Mouse (Mus musculus) kidney, postnatal 14 days (tissue): ENCODE results near the gene Cend1.

ENCODE experiments used
- DNase-seq: peaks from one replicate; pipeline ENCODE4 v3.0.0; 2022; ENCODE audit warnings: mixed read lengths

Gene Cend1

GRCm38 (mm10) chr7:141429310-141429709 is at the start of gene Cend1:
TSS of gene Cend1 (minus strand) at chr7:141429491.
- DNase-seq = peak; percentile 44

DNA sequence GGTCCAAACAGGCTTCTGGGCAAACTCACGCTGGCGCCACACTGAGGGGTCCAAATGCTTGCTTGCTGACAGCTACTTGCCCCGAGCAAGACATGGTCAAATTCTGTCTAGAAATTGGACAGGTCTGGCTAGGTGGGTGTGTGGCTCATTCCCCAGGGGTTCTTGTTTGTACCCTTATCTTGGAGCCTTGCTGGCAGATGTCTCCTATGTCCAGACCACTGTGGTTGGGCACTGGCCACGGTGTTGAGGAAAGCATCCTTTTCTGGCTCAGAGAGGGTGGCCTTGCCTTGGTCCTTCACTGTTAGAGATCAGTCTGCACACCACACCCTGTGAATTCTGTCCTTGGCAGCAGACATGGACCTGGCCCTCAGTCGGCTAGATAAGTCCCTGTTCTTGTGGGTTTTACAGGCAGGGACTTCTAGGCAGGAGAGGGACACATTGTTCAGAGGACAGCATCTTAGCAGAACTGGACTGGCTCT is 49.0 kb upstream of the Cend1 start:
- no peak for DNase-seq

GRCm38 (mm10) chr7:141477578-141478269 is 48.4 kb upstream of the Cend1 start:
- DNase-seq = no peak

- DNase-seq = no peak
Observed at GRCm38 (mm10) chr7:141476981-141477370, 47.7 kb upstream of the Cend1 start.

DNA sequence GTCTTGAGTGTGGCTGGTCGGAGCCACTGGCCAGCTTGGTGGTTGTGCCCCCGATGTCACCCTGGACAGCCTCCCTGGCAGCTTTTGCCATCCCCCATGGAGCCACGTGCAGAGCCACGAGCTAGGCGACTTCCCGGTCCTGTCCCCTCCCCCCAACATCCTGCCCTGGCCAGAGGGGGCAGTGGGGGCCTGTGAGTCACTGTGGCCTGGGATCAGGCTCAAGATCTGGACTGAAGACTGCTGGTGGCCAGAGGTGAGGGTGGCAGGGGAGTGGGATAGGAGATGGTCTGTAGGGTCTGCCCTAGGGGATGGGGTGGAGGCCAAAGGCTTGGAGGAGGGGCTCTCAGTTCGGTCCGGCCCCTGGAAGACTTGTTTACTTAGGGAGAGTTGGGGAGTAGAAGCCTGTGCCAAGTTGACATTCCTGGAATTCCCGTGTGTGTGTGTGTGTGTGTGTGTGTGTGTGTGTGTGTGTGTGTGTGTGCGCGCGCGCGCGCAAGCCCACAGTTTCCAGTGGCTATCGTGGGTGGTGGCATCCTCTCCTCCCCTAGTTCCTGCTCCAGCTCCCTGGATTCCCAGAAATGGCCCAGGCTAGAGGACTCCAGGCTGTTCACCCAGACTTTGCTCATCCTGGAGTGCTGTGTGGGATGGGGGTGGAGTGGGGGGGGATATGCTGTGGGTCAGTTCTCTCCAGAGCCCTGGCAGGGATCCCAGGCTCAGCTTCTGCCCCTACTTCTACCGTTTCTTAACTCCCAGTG is 47.1 kb upstream of the Cend1 start:
- peak; percentile 94 for DNase-seq

- no peak for DNase-seq
Observed at GRCm38 (mm10) chr7:141475805-141476158, 46.5 kb upstream of the Cend1 start.

DNA sequence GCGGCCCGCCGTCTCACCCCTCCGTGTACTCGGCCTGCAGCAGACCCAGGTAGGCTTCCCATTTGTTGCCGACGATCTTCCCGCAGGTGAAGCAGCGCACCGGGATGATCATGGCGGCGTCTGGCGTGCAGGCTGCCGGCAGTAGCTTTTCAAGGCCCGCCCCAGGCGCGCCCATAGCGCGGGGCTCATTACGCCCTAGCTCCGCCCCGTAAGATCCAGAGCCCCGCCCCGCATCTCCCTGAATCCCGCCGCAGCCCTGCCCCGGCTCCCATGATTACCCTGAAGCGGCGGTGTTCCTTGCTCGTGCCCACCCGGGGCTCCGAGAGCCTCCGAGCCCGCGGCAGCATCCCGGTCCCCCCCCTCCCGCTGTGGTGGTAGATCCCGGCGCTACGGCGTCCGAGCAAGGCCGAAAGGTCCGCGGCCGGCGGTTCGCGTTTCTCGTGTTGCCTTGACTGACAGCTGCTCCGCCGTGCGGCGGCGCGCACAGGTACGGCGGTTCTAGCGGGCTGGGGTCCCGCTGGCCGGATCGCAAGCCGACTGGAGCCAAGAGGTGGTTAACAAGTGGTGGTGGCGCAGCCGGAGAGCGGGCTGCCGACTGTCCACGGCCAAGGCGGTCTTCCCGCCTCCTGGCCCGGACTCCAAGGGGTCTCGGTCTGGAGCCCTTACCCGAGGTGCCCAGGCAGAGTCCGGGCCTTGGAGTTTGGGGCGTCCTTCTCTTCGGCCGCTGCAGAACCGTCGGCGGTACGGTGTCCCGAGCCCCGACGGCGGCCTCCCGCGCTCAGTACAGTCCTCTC is 45.9 kb upstream of the Cend1 start, which contains the start of the genes Polr2l and Tspan4:
TSS of gene Polr2l (minus strand) at position 122 of the 794 bp plus-strand sequence.
TSS of gene Tspan4 (plus strand) at position 230 of the 794 bp plus-strand sequence.
- peak; percentile 91 for DNase-seq

DNA sequence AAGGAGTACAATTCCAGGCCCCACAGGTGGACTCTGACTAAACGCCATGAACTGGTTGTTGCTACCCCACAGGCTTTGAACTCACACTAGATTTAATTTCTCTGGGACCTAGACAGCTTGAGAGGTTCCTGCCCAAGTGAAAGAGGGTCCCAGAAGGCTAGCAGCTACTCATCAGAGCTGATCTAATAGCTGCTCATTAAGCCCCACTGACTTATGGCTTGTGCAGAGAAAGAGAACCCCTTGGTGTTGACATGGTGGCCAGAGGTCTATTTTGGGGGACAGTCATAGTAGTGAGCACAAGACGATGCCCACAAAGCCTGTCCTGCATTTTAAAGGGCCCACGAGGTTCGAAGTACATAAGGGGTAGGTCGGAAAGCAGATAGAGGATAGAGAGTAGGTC is 44.9 kb upstream of the Cend1 start:
- no peak for DNase-seq

DNA sequence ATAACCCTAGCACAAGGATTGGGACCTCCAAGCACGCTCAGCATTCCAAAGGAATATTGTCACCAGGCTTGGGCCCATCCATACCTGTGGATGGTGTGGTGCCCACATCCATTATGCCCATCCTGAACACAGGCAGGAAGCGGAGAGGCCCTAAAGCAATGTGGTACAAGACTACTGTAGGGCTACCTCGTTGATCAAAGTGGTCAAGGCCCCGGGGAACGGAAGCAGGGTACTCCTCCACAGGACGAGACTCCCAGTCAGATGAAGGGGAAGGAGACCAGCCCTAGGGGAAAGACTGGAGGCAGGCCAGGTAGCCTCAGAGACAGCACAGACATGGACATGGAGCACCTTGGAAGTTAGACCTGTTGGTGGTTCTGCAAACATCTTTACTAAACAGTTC is 43.5 kb upstream of the Cend1 start:
- no peak for DNase-seq

DNA sequence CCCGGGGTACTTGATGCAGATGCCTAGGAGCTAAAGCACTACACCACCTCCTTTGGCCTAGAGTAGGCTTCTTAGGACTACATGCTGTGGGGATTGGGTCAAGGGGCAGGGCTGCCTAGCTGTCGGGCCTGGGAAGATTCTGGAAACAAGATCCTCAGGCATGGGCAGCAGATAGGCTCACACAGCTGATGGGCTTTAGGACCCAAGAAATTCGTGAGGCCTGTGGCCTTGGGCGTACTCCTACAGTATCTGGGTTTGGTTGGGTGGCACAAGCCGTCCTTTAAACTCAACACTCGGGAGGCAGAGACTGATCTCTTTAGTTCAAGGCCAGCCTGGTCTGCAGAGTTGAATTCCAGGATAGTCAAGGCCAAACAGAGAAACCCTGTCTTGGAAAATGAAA is 42.9 kb upstream of the Cend1 start:
- no peak for DNase-seq

GRCm38 (mm10) chr7:141471236-141471635 is 41.9 kb upstream of the Cend1 start:
- no peak for DNase-seq

DNA sequence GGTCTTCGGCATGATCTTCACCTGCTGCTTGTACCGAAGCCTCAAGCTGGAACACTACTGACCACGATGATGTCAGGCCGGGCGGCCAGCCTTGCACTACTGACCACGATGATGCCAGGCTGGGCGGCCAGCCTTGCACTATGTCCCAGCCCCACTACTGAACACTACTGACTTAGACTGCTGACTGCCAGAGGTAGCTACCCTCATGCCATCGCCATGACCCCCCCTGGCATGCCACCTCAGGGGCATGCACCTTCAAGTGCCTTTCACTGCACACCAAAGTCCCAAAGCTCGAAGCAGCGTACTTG is 41.3 kb upstream of the Cend1 start:
- DNase-seq = no peak

DNA sequence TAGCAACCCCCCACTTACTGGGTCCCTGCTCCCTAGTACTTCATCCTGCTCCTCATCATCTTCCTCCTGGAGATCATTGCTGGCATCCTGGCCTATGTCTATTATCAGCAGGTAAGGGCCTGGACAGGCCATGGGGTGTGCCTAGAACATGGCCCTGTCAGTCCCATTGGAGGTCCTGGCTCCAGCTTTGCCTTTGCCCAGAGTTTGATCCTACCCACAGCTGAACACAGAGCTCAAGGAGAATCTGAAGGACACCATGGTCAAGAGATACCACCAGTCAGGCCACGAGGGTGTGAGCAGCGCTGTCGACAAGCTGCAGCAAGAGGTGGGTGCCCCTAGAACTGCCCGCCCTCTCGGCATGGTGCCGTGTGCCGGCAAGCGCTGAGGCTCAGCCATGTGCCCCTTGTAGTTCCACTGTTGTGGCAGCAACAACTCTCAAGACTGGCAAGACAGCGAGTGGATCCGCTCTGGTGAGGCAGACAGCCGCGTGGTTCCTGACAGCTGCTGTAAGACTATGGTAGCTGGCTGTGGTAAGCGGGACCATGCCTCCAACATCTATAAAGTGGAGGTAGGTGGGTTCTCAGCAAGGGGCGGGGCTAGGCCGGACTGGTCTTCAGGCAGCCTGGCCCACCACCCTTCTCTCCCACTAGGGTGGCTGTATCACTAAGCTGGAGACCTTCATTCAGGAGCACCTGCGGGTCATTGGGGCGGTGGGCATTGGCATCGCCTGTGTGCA is 40.8 kb upstream of the Cend1 start:
- no peak for DNase-seq

GRCm38 (mm10) chr7:141469352-141469751 is 40.1 kb upstream of the Cend1 start:
- DNase-seq = no peak

DNA sequence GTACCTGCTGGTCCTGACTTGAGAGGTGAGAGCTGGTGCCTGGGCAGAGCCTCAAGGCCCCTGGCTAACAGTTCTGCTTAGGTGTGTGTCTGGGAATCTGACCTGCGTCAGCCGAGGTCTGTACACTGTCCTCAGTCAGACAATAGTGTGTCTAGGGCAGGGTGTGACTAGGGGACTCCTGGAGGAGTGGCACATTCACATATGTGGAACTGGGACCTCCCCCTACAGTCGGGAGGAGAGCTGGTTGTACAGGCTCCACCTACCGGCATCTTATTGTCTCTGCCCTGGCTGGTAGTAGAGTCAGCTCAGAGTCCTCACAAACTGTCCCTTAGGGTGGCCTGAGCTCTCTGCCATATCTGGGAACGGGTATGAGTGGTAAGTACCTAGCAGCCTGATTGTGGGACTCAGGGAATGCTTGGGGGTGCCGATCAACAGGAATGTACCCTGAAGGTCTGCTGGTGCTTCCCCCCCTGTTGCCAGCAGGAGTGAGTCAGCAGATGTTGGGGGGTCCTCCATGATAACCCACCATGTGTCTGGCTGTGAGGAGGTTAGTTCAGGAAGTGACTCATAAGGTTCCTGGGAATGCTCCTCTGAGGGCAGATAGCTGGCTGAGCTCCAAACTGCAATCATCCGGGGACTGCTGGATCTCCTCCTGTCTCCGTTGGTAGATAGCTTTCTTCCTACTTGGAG is 39.4 kb upstream of the Cend1 start:
- peak; percentile 82 for DNase-seq

GRCm38 (mm10) chr7:141468164-141468521 is 38.9 kb upstream of the Cend1 start:
- no peak for DNase-seq

- peak; percentile 96 for DNase-seq
Observed at GRCm38 (mm10) chr7:141467230-141468030, 38.1 kb upstream of the Cend1 start, which contains the start of gene Cd151. TSS of gene Cd151 (plus strand) at chr7:141467392.

GRCm38 (mm10) chr7:141466607-141467148 is 37.4 kb upstream of the Cend1 start:
- no peak for DNase-seq

- DNase-seq = no peak
Observed at GRCm38 (mm10) chr7:141466045-141466394, 36.7 kb upstream of the Cend1 start.

DNA sequence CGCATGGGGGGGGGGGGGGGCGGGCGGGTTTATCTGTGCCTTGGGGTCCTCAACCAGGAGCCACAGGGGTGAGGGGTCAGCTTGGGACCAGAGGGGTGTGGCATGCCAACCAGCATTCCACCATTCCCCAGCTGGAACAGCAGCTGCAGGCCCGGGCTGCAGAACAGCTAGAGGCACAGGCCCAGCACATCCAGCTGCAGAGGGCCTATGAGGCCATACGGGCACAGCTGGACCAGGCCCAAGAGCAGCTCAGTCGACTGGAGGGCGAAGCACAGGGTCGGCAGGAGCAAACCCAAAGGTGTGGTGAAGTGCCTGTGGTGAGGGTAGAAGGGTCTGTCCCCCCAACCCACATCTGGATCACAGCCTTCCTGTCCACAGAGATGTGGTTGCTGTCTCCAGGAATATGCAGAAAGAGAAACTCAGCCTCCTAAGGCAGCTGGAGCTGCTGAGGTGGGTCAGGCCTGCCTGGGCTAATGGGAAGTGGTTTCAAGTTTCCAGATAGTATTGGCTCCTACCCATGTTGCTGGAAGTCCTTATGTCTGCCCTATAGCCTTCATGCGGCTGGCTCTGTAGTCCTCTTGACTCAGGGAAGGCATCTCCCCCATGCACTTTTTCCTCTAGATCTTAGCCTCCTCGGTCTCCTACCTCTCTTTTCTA is 36.2 kb upstream of the Cend1 start:
- no peak for DNase-seq
